Mouse (Mus musculus) left cerebral cortex, postnatal 14 days (tissue): ENCODE results near the gene Appl1. TPM values are rescaled to one million over a fixed set of nuclear protein-coding genes. Genes with fewer than 3 reads are reported as not detected.

Experiments used
- DNase-seq, 2 experiments: peaks; one replicate each; pipeline ENCODE4 v3.0.0; 2021 to 2022; ENCODE audit warnings: low spot score in 2 of 2, mixed read lengths in 1 of 2
- intact Hi-C: fragments of 180-260 bp; cut with DNase I; formaldehyde crosslinking; loops from one replicate; pipeline ENCODE4 v1.15.1; 2025
- long read RNA-seq, 2 experiments: library from polyadenylated mRNA; stranded (forward); transcript quantifications; one replicate each; pipeline ENCODE4 v2.0.0; 2021
- total RNA-seq, 2 experiments: library from RNA; stranded (reverse); gene quantifications; 2 replicates each; pipeline ENCODE4 v1.2.3; 2021

Appl1 gene
- total RNA-seq, result 10 to 100 TPM; 61.8 to 63.2 TPM
- long read RNA-seq, experiment 1, full-length matches to known transcripts, result 40 of 59 reads
- long read RNA-seq, experiment 1, partial matches to known transcripts, result 6 of 59 reads
- long read RNA-seq, experiment 1, other reads (novel, unspliced or antisense), result 13 of 59 reads
- long read RNA-seq, experiment 2, full-length matches to known transcripts, result 26 of 46 reads
- long read RNA-seq, experiment 2, partial matches to known transcripts, result 6 of 46 reads
- long read RNA-seq, experiment 2, other reads (novel, unspliced or antisense), result 14 of 46 reads

DNA sequence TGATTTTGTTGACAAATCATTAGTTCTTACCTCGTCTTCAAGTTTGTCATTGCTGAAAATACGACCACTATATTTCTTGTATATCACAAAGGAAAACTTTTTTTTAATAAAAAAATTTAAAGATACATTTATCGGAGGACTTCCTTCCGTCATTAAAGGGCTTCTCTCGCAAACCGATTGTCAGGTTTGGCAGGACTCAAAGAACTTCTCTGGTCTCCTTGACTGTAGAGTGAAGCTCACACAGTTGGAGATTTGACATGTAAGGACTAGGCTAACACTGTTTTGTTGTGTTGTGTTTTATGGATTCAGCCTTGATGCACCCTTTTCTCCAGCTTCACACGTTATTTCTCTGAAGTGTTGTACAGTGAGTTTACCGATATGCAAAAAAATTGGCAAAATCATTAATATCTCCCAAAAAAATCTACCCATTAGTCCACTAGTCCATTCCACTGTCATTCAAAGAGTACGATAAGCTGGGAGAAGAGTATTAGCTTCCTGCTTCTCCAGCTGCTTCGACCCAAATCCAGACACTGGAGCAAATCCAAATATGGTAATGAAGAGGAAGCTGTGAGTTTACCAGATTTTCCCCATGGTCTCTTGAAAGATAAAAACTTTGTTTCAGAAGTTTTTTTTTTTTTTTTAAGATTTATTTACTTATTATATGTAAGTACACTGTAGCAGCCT is at the start of gene Appl1:
TSS of gene Appl1 (minus strand) at position 127 of the 684 bp plus-strand sequence.
- intact Hi-C loops, result loop anchor here (5.0 kb wide), 1 partner anchor 56 kb away; no protein-coding TSS in a partner anchor

DNA sequence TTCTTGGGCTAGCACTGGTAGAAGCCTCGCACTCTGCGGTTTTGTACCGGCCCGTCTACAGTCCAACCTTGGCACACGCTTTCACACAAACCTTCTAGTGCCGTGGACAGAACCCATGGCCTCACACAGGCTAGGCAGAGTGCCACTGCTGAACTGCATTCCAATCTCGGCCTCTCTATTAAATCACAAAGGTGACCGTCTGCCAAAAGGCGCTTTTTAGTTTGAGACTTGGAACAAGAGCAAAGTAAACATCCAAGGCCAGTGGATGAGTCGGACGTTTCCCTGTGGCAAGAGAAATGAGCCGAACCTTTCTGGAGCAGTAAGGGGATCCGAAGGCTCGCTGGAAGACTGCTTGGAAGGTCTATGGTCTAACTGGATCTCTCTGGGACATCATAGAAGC is 48.8 kb upstream of the Appl1 start:
- intact Hi-C loops, result loop anchor here (10.0 kb wide), 1 partner anchor 345 kb away; no protein-coding TSS in a partner anchor
- no peak for DNase-seq

More for the DNA sequence above, at the start of gene Appl1:
- no peak for DNase-seq

DNA sequence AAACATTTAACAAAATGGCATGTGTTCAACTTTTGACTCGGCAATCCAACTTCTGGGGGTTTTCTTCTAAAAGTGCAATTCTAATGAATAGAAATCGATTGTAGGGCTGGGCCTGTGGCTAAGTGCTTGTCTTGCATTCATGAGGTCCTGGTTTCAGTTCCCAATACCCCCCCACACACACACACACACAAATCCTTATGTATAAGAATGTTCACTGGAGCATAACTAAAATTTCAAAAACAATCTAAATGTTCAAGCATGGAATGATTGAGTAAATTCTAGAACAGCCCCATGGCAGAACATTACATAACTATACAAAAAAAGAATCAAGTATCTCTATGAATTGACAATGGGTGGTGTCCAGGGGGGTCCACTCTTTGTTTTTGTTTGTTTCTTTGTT is 46.9 kb upstream of the Appl1 start:
- intact Hi-C loops, result no loop called here
- DNase-seq, result no peak

DNA sequence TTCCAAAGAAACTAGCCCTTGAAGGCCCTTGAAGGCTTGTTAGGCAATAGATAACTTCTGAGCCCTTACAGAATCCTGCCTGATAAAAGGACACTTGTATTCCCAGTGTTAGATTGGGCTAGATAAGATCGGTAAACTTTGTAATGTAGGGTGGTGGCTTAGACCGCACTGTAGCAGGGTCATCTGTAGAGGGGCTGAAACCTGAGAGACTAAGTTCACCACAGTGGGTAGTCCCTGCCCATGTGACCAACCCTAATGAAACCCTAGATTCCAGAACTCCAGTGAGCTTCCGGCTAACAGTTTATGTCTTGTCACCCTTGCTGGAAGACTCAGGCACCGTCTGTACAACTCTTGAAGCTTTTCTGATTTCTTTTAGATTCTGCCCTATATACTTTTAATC is 42.6 kb upstream of the Appl1 start:
- intact Hi-C loops, result no loop called here
- no peak for DNase-seq

DNA sequence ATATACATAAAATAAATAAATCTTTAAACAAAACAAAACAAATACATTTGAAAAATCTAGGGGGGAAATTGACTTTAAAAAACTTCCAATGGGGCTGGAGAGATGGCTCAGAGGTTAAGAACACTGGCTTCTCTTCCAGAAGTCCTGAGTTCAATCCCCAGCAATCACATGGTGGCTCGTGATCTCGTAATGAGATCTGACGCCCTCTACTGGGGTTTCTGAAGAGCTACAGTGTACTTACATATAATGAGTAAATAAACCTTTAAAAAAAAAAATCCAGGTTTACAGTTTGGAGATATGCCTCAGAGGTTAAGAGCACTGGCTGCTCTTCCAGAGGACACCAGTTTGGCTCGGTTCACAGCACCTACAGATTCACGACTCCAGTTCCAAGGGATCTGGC is 40.5 kb upstream of the Appl1 start:
- intact Hi-C loops, result no loop called here

DNA sequence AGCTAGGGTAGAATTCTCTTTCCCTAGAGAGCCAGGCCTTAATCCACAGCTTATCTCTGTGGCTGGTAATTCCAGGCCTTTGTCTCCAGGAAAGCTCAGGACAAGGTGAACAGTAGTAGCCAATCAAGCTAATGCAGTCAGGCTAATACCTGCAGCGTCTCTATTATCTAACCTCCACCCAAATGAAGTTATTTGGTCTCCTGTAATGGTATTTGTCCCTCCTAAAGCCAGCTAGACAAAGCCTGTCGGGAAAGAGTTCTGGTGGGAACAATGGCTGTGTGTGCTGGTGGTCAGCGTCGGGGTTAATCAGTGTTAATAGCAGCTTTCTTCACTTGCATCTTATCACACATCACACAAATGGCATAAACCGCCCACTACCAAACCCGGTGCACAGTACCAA is 34.9 kb upstream of the Appl1 start:
- no peak for DNase-seq
- intact Hi-C loops, result no loop called here

More for the DNA sequence above, 40.5 kb upstream of the Appl1 start:
- no peak for DNase-seq

DNA sequence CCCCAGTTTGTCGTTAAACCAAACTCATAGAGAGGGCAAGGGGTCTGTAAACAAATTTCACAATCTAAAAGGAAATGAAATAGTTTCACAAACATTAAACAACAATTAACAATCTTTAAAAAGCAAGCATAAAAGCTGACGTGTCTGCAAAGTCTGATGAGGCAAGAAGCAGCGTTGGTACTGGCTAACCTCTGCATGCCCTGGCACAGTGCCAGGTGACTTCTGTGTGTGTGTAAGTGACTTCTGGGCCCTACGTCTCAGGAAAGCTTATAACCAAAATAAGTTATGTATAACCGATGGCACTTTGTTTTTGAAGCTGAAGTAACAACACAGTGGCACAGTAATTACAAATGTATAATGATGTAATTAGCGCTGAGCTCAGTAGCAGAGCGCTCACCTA is 33.9 kb upstream of the Appl1 start:
- intact Hi-C loops, result no loop called here
- DNase-seq, result no peak

DNA sequence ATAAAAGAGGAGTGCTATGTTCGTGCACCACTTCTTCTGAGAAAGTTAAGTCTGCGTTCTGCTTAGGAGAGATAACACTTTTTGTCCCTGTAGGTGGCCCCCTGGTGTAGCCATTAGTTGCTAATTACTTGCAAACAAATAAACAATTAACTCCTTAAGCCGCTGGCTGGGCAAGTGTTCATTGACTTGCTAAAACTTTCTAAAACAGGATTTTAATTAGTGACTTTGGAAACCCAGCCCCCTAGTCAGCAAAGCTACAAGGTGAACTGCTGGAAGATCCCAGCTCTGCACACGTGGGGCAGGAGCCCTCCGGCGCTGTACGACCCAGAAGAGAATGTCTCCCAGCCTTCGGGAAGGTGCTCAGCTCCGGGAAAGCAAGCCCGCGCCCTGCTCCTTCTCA is 29.4 kb upstream of the Appl1 start:
- intact Hi-C loops, result no loop called here
- no peak for DNase-seq

DNA sequence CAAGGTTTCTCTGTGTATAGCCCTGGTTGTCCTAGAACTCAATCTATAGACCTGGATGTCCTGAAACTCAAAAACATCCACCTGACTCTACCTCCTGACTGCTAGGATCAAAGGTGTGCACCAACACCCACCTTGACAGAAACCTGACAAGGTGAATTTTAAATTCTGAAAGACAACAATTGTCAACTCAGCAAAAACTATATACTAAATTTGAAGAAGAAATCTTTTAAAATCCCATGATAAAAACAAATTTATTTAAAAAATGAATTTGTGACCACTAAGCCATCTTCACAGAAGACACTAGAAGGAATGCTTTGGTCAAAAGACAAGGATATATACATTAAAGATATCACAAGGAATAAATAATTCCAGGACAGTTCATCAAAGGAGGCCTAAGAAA is 25.2 kb upstream of the Appl1 start:
- no peak for DNase-seq

DNA sequence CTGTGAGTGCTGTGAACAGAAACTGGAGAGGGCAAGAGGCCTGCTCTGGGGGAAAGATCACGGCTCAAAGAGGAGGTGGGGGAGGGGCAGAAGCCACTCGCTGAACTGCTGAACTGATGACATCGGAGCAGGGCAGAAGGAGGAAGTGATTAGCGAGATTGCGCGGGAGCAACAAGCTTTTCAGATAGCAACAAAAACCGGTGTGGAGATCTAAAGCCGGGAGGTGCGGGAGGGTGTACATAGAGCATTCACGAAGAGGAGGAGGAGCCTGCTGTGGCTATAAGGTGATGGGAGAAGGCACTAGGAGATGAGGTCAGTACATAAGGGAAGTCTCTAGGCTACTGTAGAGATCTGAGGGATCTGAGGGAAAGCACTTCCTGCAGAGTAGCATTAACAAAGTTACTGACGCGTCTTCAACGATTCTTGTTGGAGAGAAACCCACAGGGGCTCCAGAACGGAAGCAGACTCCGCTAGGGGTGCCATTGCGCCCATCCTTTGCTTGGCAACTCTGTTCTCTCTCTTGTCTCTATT is 23.2 kb upstream of the Appl1 start, which contains the start of gene Hesx1:
TSS of gene Hesx1 (plus strand) at position 206 of the 531 bp plus-strand sequence.
- peak in 1 of 2 experiments; percentile 12 for DNase-seq
- intact Hi-C loops, result no loop called here

More for the DNA sequence above, 25.2 kb upstream of the Appl1 start:
- intact Hi-C loops, result no loop called here

DNA sequence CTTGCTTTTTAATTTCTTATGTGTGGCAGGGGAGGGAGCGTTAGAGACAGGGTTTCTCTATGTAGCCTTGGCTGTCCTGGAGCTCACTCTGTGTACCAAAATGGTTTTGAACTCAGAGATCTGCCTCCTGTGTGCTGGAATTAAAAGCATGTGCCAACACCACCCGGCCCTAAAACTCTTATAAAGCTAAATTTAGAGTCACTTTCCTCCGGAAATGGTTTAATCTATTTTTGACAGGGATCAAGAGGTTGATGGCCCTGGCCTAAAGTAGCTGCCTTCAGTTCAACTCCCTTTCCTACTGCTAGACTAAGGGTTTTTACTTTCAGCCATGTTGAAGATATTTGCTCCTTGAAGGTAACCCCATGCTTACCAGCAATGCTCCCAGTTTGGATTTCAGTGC is 22.4 kb upstream of the Appl1 start:
- intact Hi-C loops, result no loop called here

DNA sequence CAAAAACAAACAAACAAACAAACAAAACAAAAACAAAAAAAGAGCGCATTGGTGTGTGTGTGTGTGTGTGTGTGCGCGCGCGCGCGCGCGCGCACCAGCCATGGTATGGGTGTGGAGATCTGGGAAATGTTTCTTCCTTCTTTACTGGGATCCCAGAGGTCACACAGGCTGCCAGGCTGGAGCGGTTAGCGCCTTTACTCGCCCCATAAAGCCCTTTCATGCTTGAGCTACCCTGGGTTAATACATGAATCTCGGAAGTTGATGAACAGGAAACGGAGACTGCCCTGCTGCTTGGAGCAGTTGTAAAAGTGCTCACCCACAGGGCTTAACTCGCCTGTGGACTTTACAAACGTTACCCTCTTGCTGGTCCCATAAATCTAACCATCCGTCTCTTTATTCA is 20.6 kb upstream of the Appl1 start:
- intact Hi-C loops, result no loop called here
- no peak for DNase-seq

More for the DNA sequence above, 22.4 kb upstream of the Appl1 start:
- DNase-seq, result no peak

DNA sequence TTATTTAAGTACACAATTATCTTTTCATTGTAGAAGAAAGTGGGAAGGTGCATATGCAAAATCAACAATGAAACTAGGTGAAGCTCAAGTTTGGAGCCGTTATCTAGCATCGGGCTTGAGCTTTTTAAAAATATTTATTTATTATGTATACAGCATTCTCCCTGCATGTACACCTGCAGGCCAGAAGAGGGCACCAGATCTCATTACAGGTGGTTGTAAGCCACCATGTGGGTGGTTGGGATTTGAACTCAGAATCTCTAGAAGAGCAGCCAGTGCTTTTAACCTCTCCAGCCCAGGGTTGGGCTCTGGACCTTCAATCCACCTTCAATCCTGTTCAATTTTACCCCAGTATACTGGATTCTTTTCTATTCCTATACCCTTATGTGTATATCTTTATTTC is 17.7 kb upstream of the Appl1 start:
- DNase-seq, result no peak
- intact Hi-C loops, result no loop called here

DNA sequence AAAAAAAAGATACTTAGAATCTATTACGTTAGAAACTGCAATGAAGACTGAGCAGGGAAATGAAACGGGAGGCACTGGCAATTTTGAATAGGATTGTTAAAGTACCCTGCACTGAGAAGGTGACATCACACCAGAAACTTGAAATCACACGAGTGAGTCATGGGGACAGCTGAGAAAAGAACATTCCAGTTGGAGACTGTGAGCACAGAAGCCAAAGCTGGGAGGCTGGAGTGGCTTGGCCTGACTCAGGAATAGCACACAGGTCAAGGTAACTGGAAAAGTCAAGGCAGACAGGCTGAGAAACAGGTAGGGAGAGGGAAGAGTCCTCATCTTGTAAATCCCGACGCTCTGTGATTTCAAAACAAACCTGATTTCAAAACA is 11.1 kb upstream of the Appl1 start:
- intact Hi-C loops, result no loop called here
- DNase-seq, result no peak

DNA sequence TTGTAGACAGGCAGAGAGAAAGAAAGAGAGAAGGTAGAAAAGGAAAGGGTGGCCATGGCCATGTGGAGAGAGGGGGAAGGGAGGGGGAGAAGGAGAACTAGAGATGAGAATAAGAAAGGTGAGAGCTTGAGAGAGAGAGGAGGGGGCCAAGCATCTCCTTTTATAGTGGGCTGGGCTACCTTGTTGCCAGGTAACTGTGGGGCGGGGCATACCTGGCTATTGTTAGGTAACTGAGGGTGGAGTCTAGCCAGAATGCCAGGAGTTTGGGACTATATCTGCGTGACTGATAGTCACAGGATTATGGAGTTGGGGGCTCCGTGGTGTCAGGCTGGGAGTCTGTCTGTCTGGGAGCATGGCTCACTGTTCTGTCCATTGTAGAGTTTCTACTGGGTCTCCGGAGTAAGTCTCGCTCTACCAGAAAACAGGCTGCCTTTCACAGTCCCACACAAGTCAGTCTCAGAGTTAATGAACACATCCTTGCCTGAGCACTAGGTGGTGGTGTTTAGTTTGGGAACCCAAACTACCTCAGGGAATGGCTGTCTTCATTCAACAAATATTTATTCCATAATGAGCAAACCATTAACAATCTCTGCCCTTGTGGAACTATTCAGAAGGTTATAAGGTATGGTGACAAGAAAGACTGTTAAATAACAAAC is 10.6 kb upstream of the Appl1 start:
- DNase-seq, result no peak
- intact Hi-C loops, result no loop called here

DNA sequence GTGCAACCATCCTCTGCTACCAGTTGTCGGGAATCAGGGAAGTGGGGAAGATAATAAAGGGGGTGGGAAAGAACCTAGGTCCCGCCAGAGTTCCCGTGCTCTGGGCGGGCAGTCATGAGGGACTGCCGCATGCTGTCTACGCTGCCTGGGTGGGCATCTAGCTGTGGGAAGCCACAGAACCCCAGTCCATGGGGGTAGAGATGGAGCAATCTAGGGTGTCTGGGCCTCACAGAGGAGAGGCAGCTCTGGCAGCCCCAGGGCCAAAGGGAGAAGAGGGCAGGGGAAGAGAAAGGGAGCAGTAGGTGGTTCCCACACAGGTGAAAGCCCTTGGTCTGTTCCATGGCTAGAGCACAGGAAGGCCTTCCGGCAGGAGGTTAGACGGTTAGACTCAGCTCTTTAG is 10.0 kb upstream of the Appl1 start:
- no peak for DNase-seq
- intact Hi-C loops, result no loop called here

DNA sequence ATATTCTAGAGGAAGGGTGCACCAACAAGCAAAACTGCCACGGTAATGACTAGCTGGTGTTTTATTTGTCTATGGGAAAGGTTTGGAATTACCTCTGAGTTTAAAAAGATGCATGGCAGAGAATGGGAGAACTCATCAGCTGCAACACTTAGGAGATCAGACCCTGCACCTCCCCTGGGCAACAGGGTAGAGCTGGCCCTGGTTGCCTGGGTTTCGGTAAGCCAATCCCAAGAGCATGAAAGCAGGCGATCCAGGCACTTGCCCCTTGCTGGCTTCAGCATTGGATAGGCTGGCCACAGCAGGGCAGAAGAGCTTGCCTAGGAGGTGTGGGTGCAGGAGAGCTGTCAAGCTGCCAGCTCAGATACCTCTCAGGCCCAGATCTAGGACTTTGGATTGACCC is 8.8 kb upstream of the Appl1 start:
- DNase-seq, result no peak
- intact Hi-C loops, result no loop called here

DNA sequence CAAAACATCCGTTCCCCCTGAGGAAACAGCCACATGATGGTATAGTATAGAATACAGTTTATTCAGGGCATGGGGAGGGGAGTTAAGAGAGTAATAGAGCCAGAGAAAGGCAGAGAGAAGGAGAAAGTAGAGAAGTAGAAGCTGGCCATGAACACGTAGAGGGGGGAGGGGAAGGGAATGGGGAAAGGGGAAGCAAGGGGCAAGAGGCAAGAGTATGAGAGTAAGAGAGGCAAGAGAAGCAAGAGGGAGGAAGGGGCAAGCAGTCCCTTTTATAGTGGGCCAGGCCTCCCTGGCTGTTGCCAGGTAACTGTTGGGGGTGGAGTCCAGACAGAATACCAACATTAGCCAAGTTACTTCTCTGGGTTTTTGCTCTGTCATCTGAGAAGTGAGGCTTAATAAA is 6.5 kb upstream of the Appl1 start:
- DNase-seq, result no peak
- intact Hi-C loops, result no loop called here

DNA sequence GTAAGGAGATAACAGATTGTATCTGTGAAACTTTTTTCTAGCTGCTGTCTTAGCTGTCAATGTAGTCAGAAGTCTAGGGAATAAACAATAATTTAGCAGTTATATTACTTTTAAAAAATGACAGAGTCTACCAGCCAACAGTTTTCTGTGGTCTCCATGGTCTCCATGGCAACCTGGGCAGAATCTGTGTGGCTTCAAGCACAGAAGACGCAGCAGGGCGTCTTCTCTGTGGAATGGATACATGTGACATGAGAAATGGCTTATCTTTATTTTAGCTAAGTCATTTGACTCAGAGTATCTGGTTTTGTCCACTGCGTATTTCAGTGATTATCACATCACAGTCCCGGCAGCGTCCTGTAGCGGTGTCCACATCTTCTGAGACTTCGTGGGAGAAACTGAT is 5.2 kb upstream of the Appl1 start:
- intact Hi-C loops, result no loop called here
- no peak for DNase-seq

DNA sequence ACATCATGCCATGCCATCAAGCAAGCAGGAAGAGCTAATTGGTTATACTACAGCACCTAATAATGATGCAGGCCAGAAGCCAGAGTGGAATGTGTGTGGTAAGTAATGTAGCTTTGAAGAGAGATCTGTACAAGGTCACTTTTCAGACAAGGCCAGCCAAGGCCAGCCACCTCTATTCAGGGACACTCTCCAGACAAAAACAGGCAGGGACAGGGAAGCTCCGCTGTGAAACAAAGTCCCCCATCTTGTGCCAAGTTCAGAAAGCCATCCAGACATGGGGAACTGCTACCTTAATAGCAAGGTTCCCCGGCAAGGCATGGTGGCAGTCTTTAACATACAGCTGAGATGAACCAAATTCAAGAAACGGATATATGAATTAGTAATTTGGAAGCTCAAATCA is 4.5 kb upstream of the Appl1 start:
- DNase-seq, result no peak
- intact Hi-C loops, result no loop called here
